Comparison of ENCODE assay signal across 8 mouse cellular contexts in genomic region chr9:63132673-63133601, GRCm38 (mm10). TPM values are rescaled to one million over a fixed set of nuclear protein-coding genes. Genes with fewer than 3 reads are reported as not detected.
DNase-seq lines count a peak whose midpoint lies in the region; ATAC-seq lines count a peak whose summit lies in the region.

No protein-coding gene starts in this region.

- H3K27ac ChIP-seq in intestine, embryonic 14.5 days (ENCODE audit: low read depth) = peak overlapping the region; percentile 67

- H3K36me3 ChIP-seq in intestine, embryonic 14.5 days (ENCODE audit: control insufficient read depth, insufficient read depth, low read length) = no peaks in the 10 kb centered on the region

- peak overlapping the region; percentile 83 for H3K4me2 ChIP-seq in intestine, embryonic 14.5 days (ENCODE audit: low read length)

- H3K27me3 ChIP-seq in intestine, embryonic 14.5 days (replicated peaks; ENCODE audit: control insufficient read depth, insufficient read depth, low read length) = peaks cover 46% of the 10 kb centered on the region

- ATAC-seq in activated CD4-positive, CD25-positive, alpha-beta regulatory T cell, adult 4 months = peak; percentile 88
- ATAC-seq in common myeloid progenitor, adult 5-6 weeks (replicated peaks; ENCODE audit: low read depth, poor library complexity, severe bottlenecking) = peak; percentile 90
- peak; percentile 98 for ATAC-seq in intestine, embryonic 14.5 days (replicated peaks; ENCODE audit: low FRiP score, low TSS enrichment, low read depth)
- peak; percentile 92 for ATAC-seq in megakaryocyte progenitor cell, adult 5-6 weeks (replicated peaks; ENCODE audit: poor library complexity)

- intact Hi-C loops in gastrocnemius, postnatal 14 days (cut with DNase I; ENCODE audit: low total_unique reads) = no loop called here
- intact Hi-C loops in left cerebral cortex, postnatal 10 days (cut with DNase I) = loop anchor here (10.0 kb wide), 2 partner anchors 482 to 622 kb away; partner anchors contain the start of gene Smad3

- 1% methylated on average over 48 of the region's 48 CpGs for WGBS in intestine, embryonic 14.5 days

- peak; percentile 94 for DNase-seq in gastrocnemius, postnatal 14 days
- DNase-seq in intestine, embryonic 14.5 days (ENCODE audit: low spot score) = peak; percentile 94
- peak; percentile 93 to 95 for DNase-seq in left cerebral cortex, postnatal 10 days (ENCODE audit: extremely low spot score in 1 of 2, low spot score in 2 of 2)
- peak; percentile 95 to 96 for DNase-seq in right cerebral cortex, postnatal 10 days (ENCODE audit: low spot score in 2 of 2)
- DNase-seq in urinary bladder, postnatal 14 days (ENCODE audit: low spot score) = peak; percentile 93

- H3K9me3 ChIP-seq in intestine, embryonic 14.5 days (ENCODE audit: control insufficient read depth, low read length) = no peaks in the 10 kb centered on the region

- H3K4me1 ChIP-seq in intestine, embryonic 14.5 days (replicated peaks; ENCODE audit: control insufficient read depth, insufficient read depth, low read length) = peaks cover 7% of the 10 kb centered on the region

- peak overlapping the region; percentile 62 for H3K4me3 ChIP-seq in intestine, embryonic 14.5 days (ENCODE audit: low read depth, low read length)

- H3K9ac ChIP-seq in intestine, embryonic 14.5 days (ENCODE audit: low read length) = peak overlapping the region; percentile 59

RNA-seq across cellular contexts. Expression of gene Skor1, which starts 15.8 kb away (rescaled TPM):
- polyA plus RNA-seq in activated CD4-positive, CD25-positive, alpha-beta regulatory T cell, adult 4 months (2017; shearing (Covaris generic)) = not detected
- not detected in 2 replicates for total RNA-seq in common myeloid progenitor, adult 5-6 weeks (2017)
- total RNA-seq in gastrocnemius, postnatal 14 days (2021) = under 1 TPM in 1 of 2 experiments, not detected in 1; 0.12 TPM
- polyA plus RNA-seq in intestine, embryonic 14.5 days (2014; fragmentation: Nextera tagmentation; extraction: Ambion mirVana) = not detected in 2 replicates
- total RNA-seq in left cerebral cortex, postnatal 10 days (2021) = under 1 TPM; 0.18 to 0.39 TPM
- total RNA-seq in megakaryocyte progenitor cell, adult 5-6 weeks (2015) = 0.07 TPM in 1 of 2 replicates, not detected in the other
- not detected in 2 replicates for total RNA-seq in megakaryocyte progenitor cell, adult 5-6 weeks (2017)

Comparison
In these comparisons a context has a peak if more than half of its experiments do, and no peak if none do; other contexts are left out.
1. Peak in every context shown above with its lines: DNase-seq, ATAC-seq, H3K4me3 ChIP-seq and H3K27ac ChIP-seq.